Mouse (Mus musculus) limb, embryonic 13.5 days (tissue): ENCODE measurements around the gene Gabra4. TPM values are rescaled to one million over a fixed set of nuclear protein-coding genes. Genes with fewer than 3 reads are reported as not detected.

Experiments
- polyA plus RNA-seq: library from polyadenylated mRNA; unstranded; fragments of >200 nt; fragmentation: Nextera tagmentation; extraction: Ambion mirVana; gene quantifications from 2 replicates; pipeline ENCODE4 v1.2.1, GENCODE M21; 2015

Gabra4 gene
- polyA plus RNA-seq, 1 experiment from 2014 or later, result 6.3 TPM

Other genes starting within 250 kb of the Gabra4 start
- 0.39 TPM in 1 of 2 replicates, not detected in the other for gene Cox7b2, start 110.1 kb downstream of the Gabra4 start, polyA plus RNA-seq
- gene Gabrb1, start 195 bp downstream of the Gabra4 start, polyA plus RNA-seq, result 1.0 and 1.7 TPM in 2 replicates